Mouse (Mus musculus) adrenal gland, adult 8-10 months (tissue): Measurements from ENCODE around the gene Serpinb12. TPM values are rescaled to one million over a fixed set of nuclear protein-coding genes. Genes with fewer than 3 reads are reported as not detected.
"Not testable (repeated sequence)": the region's sequence is repeated elsewhere in the genome, so short reads cannot be mapped to it uniquely, and the experiment has no call there.

Source experiments
- DNase-seq: peaks from one replicate; pipeline ENCODE4 v3.0.0; 2022
- total RNA-seq, 4 experiments: library from RNA; stranded (reverse); gene quantifications; 2 replicates each; pipeline ENCODE4 v1.2.4; 2022

Serpinb12 gene
- not detected for total RNA-seq

DNA sequence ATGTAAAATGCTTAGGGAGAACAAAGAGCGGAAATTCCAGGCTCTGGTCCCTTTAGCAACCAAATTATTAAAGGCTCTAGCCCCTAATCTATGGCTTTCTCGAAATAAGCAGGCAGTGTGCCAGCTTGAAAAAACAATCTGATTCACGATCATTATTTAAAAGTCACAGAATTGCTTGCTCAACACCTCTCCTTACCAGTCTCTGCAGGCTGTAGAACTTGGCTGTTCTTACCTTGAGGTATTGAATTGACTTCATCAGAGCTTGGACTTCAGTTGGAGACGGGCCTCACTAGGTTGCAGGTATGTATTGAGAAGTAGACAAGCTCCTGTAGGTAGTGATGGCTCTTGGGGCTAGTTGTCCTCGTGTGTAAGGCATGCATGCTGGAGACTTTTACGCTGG is at the start of gene Serpinb12:
Gene Serpinb12 (plus strand): TSS at position 185 of the 400 bp plus-strand sequence.
- no peak for DNase-seq

- DNase-seq, result not testable (repeated sequence)
These were observed 39.1 kb upstream of the Serpinb12 start for GRCm38 (mm10) chr1:106895142-106895541.

DNA sequence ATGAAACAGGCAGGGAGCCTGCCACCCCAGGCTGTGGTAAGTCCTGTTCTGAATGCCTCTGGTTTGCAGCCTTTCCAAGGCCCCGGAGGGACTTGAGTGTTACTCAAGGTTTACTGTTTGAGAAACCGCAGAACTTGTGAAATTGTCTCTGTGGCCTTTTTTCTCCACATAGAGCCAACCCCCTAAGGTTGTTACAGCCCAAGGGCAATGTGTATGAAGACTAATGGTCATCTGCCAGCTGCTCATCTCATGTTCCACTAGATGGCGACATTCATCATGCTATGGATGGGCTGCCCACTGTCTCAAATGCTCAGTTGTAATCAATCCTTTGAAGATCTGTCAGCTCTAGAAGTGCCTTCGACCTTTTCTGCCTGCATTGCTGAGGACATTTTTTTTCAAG is 32.8 kb upstream of the Serpinb12 start:
- peak; percentile 53 for DNase-seq

DNA sequence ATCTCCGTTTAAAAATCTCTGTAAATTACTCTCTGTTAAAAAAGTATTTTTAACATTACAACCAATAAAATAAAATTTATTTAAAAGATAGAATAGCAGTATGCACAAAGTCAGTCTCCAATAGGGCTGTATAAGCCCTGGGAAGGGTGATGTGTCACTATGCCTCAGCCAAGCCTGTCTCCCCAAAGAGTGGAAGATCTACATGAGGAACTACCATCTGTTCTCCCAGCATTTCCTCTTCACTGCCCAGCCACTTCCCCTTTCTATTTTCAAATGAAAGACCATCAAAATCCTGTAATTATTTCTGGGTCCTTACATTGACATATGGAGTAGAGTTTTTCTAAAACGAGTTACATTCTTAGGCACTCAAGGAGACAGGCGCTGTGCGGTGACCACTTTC is 2.3 kb upstream of the Serpinb12 start:
- DNase-seq, result no peak

GRCm38 (mm10) chr1:106933658-106934057 is 591 bp upstream of the Serpinb12 start:
- DNase-seq, result no peak

- no peak for DNase-seq
These were observed 13.0 kb downstream of the Serpinb12 start for GRCm38 (mm10) chr1:106947217-106947616.

- DNase-seq, result no peak
These were observed 25.7 kb downstream of the Serpinb12 start for GRCm38 (mm10) chr1:106959981-106960380.

DNA sequence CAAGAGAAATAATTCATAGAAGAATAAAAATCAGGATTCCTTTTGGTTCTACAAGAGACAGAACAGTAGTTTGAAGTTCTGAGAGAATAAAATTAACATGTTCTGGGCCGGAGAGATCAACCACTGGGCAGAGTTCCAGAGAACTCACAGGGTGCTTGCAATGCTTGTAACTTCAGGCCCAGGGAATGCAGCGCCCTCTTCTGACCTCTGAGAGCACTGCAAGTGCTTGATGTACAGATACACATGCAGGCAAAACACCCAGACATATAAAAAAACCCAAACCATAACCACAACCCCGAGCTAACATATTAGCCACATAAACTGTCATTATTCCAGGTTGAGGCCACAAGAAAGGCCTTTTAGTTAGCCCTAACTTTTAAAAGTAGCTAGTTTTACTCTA is 26.8 kb downstream of the Serpinb12 start:
- DNase-seq, result no peak

- no peak for DNase-seq
These were observed 46.4 kb downstream of the Serpinb12 start, which contains the start of gene Serpinb13 for GRCm38 (mm10) chr1:106980684-106981083. Gene Serpinb13 (plus strand): TSS chr1:106980984.

DNA sequence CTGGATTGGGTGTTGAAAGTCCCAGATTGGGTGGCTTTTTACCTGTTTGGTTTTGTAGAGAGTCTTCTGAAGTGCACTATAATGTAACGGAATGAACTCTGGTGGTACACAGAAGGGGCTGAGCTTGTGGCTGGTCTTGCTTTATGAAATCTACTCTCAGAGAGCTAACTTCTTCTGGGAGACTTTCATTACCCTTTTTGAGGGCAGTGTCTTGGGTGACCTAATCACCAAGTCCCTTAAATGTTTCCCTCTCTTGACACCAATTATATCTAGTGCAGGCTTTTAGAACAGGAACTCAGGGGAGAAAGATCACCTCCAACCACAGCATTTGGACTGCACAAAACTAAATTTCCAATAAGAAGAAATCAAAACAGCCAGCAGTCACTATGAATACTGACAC is 48.8 kb downstream of the Serpinb12 start:
- no peak for DNase-seq

- DNase-seq, result no peak
These were observed 49.6 kb downstream of the Serpinb12 start for GRCm38 (mm10) chr1:106983865-106984264.

DNA sequence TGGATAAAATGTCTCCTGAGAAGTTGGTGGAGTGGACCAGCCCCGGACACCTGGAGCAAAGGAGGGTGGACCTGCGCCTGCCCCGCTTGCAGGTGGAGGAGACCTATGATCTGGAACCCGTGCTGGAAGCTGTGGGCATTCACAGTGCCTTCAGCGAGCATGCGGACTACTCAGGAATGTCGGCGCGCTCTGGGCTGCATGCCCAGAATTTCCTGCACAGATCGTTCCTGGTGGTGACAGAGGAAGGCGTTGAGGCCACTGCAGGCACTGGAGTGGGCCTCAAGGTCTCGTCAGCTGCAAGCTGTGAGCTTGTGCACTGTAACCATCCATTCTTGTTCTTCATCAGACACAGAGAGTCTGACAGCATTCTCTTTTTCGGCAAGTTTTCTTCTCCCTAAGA is 66.2 kb downstream of the Serpinb12 start:
- DNase-seq, result peak; percentile 23

GRCm38 (mm10) chr1:107001754-107002153 is 67.5 kb downstream of the Serpinb12 start:
- no peak for DNase-seq

DNA sequence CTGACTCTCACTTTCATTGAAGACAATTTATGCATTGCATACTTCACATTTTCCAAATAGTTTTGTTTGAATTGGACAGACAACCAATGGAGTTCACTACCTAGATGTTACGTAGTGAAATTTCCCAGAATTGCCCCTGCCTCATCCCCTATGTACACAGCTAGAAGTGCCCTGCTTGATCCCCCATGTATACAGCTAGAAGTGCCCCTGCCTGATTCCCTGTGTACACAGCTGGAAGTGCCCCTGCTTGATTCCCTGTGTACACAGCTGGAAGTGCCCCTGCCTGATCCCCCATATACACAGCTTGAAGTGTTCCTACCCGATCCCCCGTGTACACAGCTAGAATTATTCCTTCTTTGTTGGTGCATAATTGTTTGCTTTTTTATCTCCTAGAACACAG is 72.1 kb downstream of the Serpinb12 start:
- no peak for DNase-seq

Other genes with a start within 250 kb of the Serpinb12 start
- 1 to 10 TPM; 5.8 to 7.7 (median 6.9) TPM for gene Bcl2, start 220.2 kb upstream of the Serpinb12 start, total RNA-seq
- gene Kdsr, start 174.7 kb upstream of the Serpinb12 start, total RNA-seq, result 10 to 100 TPM; 43.0 to 45.7 (median 45.4) TPM
- 100 to 1,000 TPM in 3 of 4 experiments, 10 to 100 TPM in 1; 98.5 to 116 (median 108) TPM for gene Vps4b, start 137.7 kb upstream of the Serpinb12 start, total RNA-seq
- not detected for gene Serpinb5, start 73.3 kb upstream of the Serpinb12 start, total RNA-seq
- gene Serpinb13, start 46.5 kb downstream of the Serpinb12 start, total RNA-seq, result under 1 TPM in 3 of 4 experiments, not detected in 1; 0.15 to 0.46 (median 0.31) TPM
- not detected for gene Serpinb3a, start 117.9 kb downstream of the Serpinb12 start, total RNA-seq
- gene Serpinb3d, start 149.1 kb downstream of the Serpinb12 start, total RNA-seq, result not detected